Mouse (Mus musculus) liver, embryonic 14.5 days (tissue): ENCODE results near the gene S100pbp. TPM values are rescaled to one million over a fixed set of nuclear protein-coding genes. Genes with fewer than 3 reads are reported as not detected.

Experiments used
- ATAC-seq: fragments of 200-750 bp; cut with Nextera tagmentation; 2 replicates; pipeline ENCODE4 v1.8.0; 2017; ENCODE audit warnings: moderate number of reproducible peaks, mild to moderate bottlenecking, moderate library complexity; ENCODE audit not compliant: insufficient read depth
- DNase-seq, 3 experiments: peaks; one replicate each; pipeline ENCODE4 v3.0.0-alpha.2; 2012 to 2013; ENCODE audit warnings: low read depth in 3 of 3, low spot score in 3 of 3
- H3K27ac ChIP-seq: fragments of 300-500 bp; sonication (generic); 2 replicates; pipeline ENCODE4 v1.5.1; 2014; ENCODE audit warnings: moderate library complexity, mild to moderate bottlenecking, control low read depth, inconsistent platforms
- H3K27me3 ChIP-seq: fragments of 300-500 bp; sonication (generic); 2 replicates; pipeline ENCODE4 v1.6.1; 2014; ENCODE audit warnings: mild to moderate bottlenecking, low read length, moderate library complexity; ENCODE audit not compliant: control insufficient read depth, insufficient read depth
- H3K36me3 ChIP-seq: fragments of 300-500 bp; sonication (generic); replicated peaks from 2 replicates; pipeline ENCODE4 v1.6.1; 2014; ENCODE audit warnings: low read depth; ENCODE audit not compliant: control insufficient read depth, insufficient read depth
- H3K4me1 ChIP-seq, 2 experiments: fragments of 200-500 bp in 1 of 2; fragments of 300-500 bp in 1 of 2; sonication (generic) in 1 of 2; replicated peaks; 2 replicates each; pipeline ENCODE4 v1.6.1; 2012 to 2014; ENCODE audit warnings: antibody characterized with exemption in 1 of 2, inconsistent platforms in 1 of 2, low read length in 1 of 2; ENCODE audit not compliant: control insufficient read depth in 2 of 2, insufficient read depth in 2 of 2
- H3K4me2 ChIP-seq: fragments of 300-500 bp; sonication (generic); 2 replicates; pipeline ENCODE4 v1.6.1; 2014; ENCODE audit warnings: low read depth, mild to moderate bottlenecking, control low read depth, moderate library complexity
- H3K4me3 ChIP-seq, 2 experiments: fragments of 200-500 bp in 1 of 2; fragments of 300-500 bp in 1 of 2; sonication (generic) in 1 of 2; 2 replicates each; pipeline ENCODE4 v1.5.1; 2012 to 2014; ENCODE audit warnings: low read depth in 2 of 2, low read length in 2 of 2, mild to moderate bottlenecking in 2 of 2, control low read depth in 1 of 2, inconsistent platforms in 1 of 2, moderate library complexity in 1 of 2; ENCODE audit not compliant: insufficient read depth in 1 of 2
- H3K9ac ChIP-seq: fragments of 300-500 bp; sonication (generic); replicated peaks from 2 replicates; pipeline ENCODE4 v1.6.1; 2014; ENCODE audit warnings: mild to moderate bottlenecking, control low read depth, moderate library complexity
- H3K9me3 ChIP-seq: fragments of 300-500 bp; sonication (generic); 2 replicates; pipeline ENCODE4 v1.6.1; 2016; ENCODE audit warnings: low read length, mixed read lengths; ENCODE audit not compliant: control insufficient read depth
- CTCF ChIP-seq: IDR thresholded peaks from 2 replicates; pipeline ENCODE4 v1.5.1; 2016; ENCODE audit warnings: antibody characterized with exemption, low read depth, control low read depth
- EP300 ChIP-seq: IDR thresholded peaks from 2 replicates; pipeline ENCODE4 v1.6.1; 2016; ENCODE audit warnings: antibody characterized with exemption, low read depth
- whole genome bisulfite sequencing: fragments of 180-500 bp; shearing (Covaris S2); extraction: QIAGEN DNeasy Blood & Tissue Kit; methylation state at CpG from one replicate; pipeline ENCODE4 v1.1.7; 2014; ENCODE audit not compliant: insufficient replicate concordance; 5-methylcytosine and 5-hydroxymethylcytosine counted together
- polyA plus RNA-seq, 2 experiments: library from polyadenylated mRNA; depleted of rRNA in 1 of 2; stranded (reverse) in 1 of 2; unstranded in 1 of 2; fragments of >200 nt; fragmentation: Nextera tagmentation in 1 of 2; extraction: Ambion mirVana in 1 of 2; gene quantifications; 2 replicates each; pipeline versions ENCODE4 v1.2.1 to v1.2.3; 2012 to 2014

Gene S100pbp
- polyA plus RNA-seq, 2 experiments = 4.8 to 12.5 TPM

DNA sequence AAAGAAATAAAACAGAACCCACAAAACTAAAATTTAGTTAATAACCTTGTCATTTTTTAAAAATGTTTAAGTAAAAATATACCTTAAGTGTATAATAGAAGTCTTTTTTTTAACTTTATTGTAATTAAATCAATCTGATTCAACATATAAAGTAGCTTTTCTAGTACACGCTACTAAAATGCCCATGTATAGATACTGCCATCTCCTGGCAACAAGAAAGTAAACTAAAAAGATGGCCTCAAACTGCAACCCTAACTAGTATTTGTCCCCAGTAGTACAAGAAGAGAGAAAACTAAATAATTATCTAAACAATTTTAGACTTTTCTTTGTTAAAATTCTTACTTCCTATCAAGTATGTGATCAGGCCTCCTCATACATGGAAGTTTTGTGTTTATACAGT is 10.0 kb downstream of the S100pbp start:
- peak; percentile 34; the same call in 1 of the 2 replicates for TF ChIP-seq CTCF
- no peak for TF ChIP-seq EP300
- Histone ChIP-seq H3K4me1 (no peaks in the 10 kb centered on the region), H3K36me3 (peaks cover 27% of the 10 kb centered on the region), H3K4me2 (no peak overlapping the region), H3K27ac (no peak overlapping the region), H3K27me3 (no peaks in the 10 kb centered on the region), H3K4me3 (no peak overlapping the region), H3K9me3 (no peaks in the 10 kb centered on the region), H3K9ac (no peak overlapping the region)
- ATAC-seq = no peak
- no peak for DNase-seq
- 47% methylated on average over 1 of the region's 1 CpGs for whole genome bisulfite sequencing

DNA sequence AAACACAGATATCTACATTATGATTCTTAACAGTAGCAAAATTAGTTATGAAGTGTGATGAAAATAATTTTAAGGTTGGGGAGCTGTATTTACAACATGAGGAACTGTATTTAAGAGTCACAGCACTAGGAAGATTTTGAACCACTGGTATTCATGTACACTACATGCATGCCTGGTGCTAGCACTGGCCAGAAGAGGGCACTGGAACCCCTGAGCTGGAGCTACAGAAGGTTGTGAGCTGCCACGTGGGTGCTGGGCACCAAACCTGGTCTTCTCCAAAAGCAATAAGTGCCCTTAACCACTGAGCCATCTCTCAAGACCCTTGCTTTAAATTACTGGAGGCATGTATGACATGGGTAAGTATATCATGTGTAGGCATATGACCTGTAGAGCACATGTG is 17.0 kb downstream of the S100pbp start:
- no peak overlapping the region for H3K4me3 ChIP-seq
- H3K36me3 ChIP-seq = peaks cover 22% of the 10 kb centered on the region
- H3K9me3 ChIP-seq = no peaks in the 10 kb centered on the region
- TF ChIP-seq EP300 (no peak), CTCF (peak; percentile 55)
- DNase-seq = no peak
- H3K27ac ChIP-seq = no peak overlapping the region
- H3K4me2 ChIP-seq = no peak overlapping the region
- H3K9ac ChIP-seq = no peak overlapping the region
- no peaks in the 10 kb centered on the region for H3K27me3 ChIP-seq
- no peaks in the 10 kb centered on the region for H3K4me1 ChIP-seq
- no peak for ATAC-seq
- 67% methylated on average over 1 of the region's 1 CpGs for WGBS

DNA sequence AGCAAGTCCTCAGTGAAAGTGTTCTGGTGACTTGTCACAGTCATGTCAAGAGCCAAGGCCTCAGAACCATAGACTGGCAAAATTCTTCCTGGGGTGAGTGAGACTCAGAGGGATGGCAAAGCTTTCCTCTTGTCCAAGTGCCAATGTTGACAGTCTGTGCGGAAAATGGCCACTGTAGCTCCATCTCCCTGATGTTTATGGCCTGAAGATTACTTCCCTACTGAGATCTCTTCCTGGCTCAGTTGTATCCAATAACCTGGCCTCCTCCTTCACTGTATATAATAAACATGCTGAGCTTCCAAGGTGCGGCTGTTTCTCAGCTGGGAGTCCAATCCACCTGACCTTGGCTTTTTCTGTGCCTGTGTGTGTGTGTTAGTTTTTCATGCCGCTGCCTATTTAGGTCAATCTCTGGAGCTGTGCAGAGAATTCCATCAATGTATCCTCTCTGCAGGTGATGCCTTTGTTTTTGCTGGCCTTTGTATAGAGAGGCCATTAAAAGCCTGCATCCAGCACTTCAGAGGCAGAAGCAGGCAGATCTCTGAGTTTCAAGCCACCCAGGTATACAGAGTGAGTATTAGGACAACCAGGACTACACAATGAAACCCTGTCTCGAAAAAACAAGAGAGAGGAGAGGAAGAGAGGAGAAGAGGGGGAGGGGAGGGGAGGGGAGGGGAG is 27.8 kb downstream of the S100pbp start:
- Histone ChIP-seq H3K36me3 (peaks cover 8% of the 10 kb centered on the region), H3K9ac (no peak overlapping the region), H3K27ac (no peak overlapping the region), H3K4me3 (no peak overlapping the region), H3K4me2 (no peak overlapping the region), H3K9me3 (no peaks in the 10 kb centered on the region), H3K4me1 (peaks cover 8% of the 10 kb centered on the region in 2 experiments), H3K27me3 (no peaks in the 10 kb centered on the region)
- 79% methylated on average over 4 of the region's 4 CpGs for WGBS
- DNase-seq = no peak
- TF ChIP-seq EP300 = no peak
- no peak for TF ChIP-seq CTCF
- no peak for ATAC-seq

DNA sequence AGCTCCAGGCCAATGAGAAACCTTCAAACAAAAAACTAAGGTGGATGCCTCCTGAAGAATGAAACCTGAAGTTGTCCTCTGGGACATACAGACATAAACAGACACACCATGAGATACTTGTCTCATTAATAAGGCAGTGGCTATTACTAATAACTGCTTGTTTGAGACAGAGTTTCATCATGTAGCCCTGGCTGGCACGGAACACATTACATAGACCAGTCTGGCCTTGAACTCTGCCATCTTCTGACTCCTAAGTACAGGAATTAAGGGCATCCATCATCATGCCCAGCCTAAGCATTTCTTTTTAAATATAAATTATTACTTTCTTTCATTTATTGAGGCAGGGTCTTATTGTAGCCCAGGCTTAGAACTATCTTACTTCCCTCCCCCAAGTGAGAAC is 28.5 kb downstream of the S100pbp start:
- Histone ChIP-seq H3K27me3 (no peaks in the 10 kb centered on the region), H3K4me3 (no peak overlapping the region), H3K9me3 (no peaks in the 10 kb centered on the region), H3K27ac (no peak overlapping the region), H3K4me2 (no peak overlapping the region), H3K4me1 (peaks cover 8% of the 10 kb centered on the region in 2 experiments), H3K36me3 (peaks cover 8% of the 10 kb centered on the region), H3K9ac (no peak overlapping the region)
- TF ChIP-seq EP300 (no peak), CTCF (no peak)
- WGBS = 93% methylated on average over 1 of the region's 1 CpGs
- ATAC-seq (no peak), DNase-seq (no peak)

DNA sequence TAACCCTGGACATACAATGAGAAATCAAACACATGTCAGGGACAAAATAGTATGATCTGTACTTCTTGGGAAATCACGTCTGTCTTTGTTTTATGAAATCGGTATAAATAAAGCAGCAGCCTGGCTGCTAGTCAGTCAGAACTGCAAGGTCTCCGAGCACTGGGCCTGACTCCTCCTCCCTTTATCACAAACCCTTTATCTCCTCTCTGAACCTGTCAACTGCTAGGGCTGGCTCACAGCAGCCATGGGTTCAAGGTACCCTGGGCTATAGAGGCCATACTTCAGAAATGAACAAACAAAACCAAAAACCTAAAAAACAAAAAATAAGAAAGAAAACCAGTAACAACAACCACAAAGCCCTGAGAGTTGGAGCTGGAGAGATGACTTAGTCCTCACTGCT is 31.0 kb downstream of the S100pbp start:
- H3K9me3 ChIP-seq = no peaks in the 10 kb centered on the region
- WGBS = 39% methylated on average over 3 of the region's 3 CpGs
- peaks cover 8% of the 10 kb centered on the region in 2 experiments for H3K4me1 ChIP-seq
- no peak overlapping the region; the same call in 1 of the 2 replicates for H3K9ac ChIP-seq
- H3K4me3 ChIP-seq = no peak overlapping the region
- DNase-seq = peak; percentile 45 to 48 (median 45)
- peak; percentile 96 for ATAC-seq
- TF ChIP-seq EP300 (peak; percentile 71), CTCF (no peak)
- H3K27ac ChIP-seq = peak overlapping the region; percentile 28
- H3K4me2 ChIP-seq = peak overlapping the region; percentile 14
- peaks cover 2% of the 10 kb centered on the region; the same call in 1 of the 2 replicates for H3K36me3 ChIP-seq
- H3K27me3 ChIP-seq = no peaks in the 10 kb centered on the region
